Mouse (Mus musculus) testis, adult 2 months (tissue): Measurements from ENCODE around the gene Gigyf1.

Source experiments
- CTCF ChIP-seq: fragments of 200-500 bp; IDR thresholded peaks from 2 replicates; pipeline ENCODE4 v1.5.1; 2012; ENCODE audit warnings: low read depth, mild to moderate bottlenecking, inconsistent platforms, low read length, moderate library complexity; ENCODE audit not compliant: control insufficient read depth, insufficient read depth, insufficient replicate concordance
- POLR2A ChIP-seq: fragments of 200-500 bp; IDR thresholded peaks from 2 replicates; pipeline ENCODE4 v1.6.1; 2012; ENCODE audit warnings: low read depth, mild to moderate bottlenecking, inconsistent platforms, low read length, moderate library complexity; ENCODE audit not compliant: control insufficient read depth

GRCm38 (mm10) chr5:137491559-137491958, 26.8 kb upstream of the Gigyf1 start:
- TF ChIP-seq CTCF (no peak), POLR2A (no peak)
